Mouse (Mus musculus) CH12.LX (cell line): ENCODE measurements at regions not wholly inside any gene's neighbourhood (a gene's known extent, or its start where the extent isn't known, plus 50 kb on each side); places are given as distances from the start of the nearest gene placed in this dataset.

Experiments
- DNase-seq: peaks from one replicate; pipeline ENCODE4 v3.0.0-alpha.2; 2013; ENCODE audit errors: extremely low read depth
- H3K27ac ChIP-seq: 2 replicates; pipeline ENCODE4 v1.5.1; 2012; ENCODE audit warnings: low read depth, mild to moderate bottlenecking, control low read depth, moderate library complexity; ENCODE audit not compliant: insufficient read depth
- H3K27me3 ChIP-seq: replicated peaks from 2 replicates; pipeline ENCODE3; 2012; ENCODE audit warnings: inconsistent platforms
- H3K36me3 ChIP-seq, 2 experiments: replicated peaks in 1 of 2; 2 replicates each; pipeline versions ENCODE3 to v1.6.1; 2012; ENCODE audit warnings: inconsistent platforms in 1 of 2, low read length in 1 of 2, mild to moderate bottlenecking in 1 of 2, mixed read lengths in 1 of 2, moderate library complexity in 1 of 2; ENCODE audit not compliant: control insufficient read depth in 1 of 2, insufficient read depth in 1 of 2
- H3K4me1 ChIP-seq, 2 experiments: 2 replicates each; pipeline ENCODE4 v1.6.1; 2012; ENCODE audit warnings: inconsistent platforms in 1 of 2, moderate library complexity in 1 of 2; ENCODE audit not compliant: insufficient read depth in 2 of 2, control insufficient read depth in 1 of 2
- H3K4me2 ChIP-seq: 2 replicates; pipeline ENCODE4 v1.6.1; 2012; ENCODE audit warnings: low read depth, mild to moderate bottlenecking, control low read depth; ENCODE audit not compliant: poor library complexity, insufficient read depth, severe bottlenecking
- H3K4me3 ChIP-seq, 3 experiments: fragments of 150-350 bp in 1 of 3; sonication (generic) in 1 of 3; replicated peaks in 1 of 3; 2 replicates each; pipeline versions ENCODE3 to v1.5.1; 2011 to 2012; ENCODE audit warnings: low read depth in 2 of 3, low read length in 2 of 3, mild to moderate bottlenecking in 2 of 3, moderate library complexity in 2 of 3, control low read depth in 1 of 3, improper control_type of control experiment in 1 of 3, inconsistent platforms in 1 of 3, mixed read lengths in 1 of 3; ENCODE audit not compliant: poor library complexity in 1 of 3
- H3K79me2 ChIP-seq: replicated peaks from 2 replicates; pipeline ENCODE4 v1.6.1; 2012; ENCODE audit warnings: mild to moderate bottlenecking, moderate library complexity; ENCODE audit not compliant: control insufficient read depth, poor library complexity, insufficient read depth, severe bottlenecking; ENCODE audit errors: extremely low read depth
- H3K9ac ChIP-seq: 2 replicates; pipeline ENCODE4 v1.6.1; 2012; ENCODE audit warnings: low read depth, mild to moderate bottlenecking, control low read depth, moderate library complexity; ENCODE audit not compliant: insufficient read depth
- H3K9me3 ChIP-seq: replicated peaks from 2 replicates; pipeline ENCODE3; 2012; ENCODE audit warnings: low read length, inconsistent platforms, mixed read lengths
- BHLHE40 ChIP-seq: IDR thresholded peaks from 2 replicates; pipeline ENCODE4 v1.6.1; 2011; ENCODE audit warnings: mild to moderate bottlenecking, low read depth, low read length, improper control_type of control experiment
- CHD1 ChIP-seq: IDR thresholded peaks from 2 replicates; pipeline ENCODE4 v1.6.1; 2012; ENCODE audit warnings: low read depth, low read length, improper control_type of control experiment, inconsistent platforms
- CHD2 ChIP-seq: IDR thresholded peaks from 2 replicates; pipeline ENCODE4 v1.6.1; 2011; ENCODE audit warnings: low read length, improper control_type of control experiment
- E2F4 ChIP-seq: IDR thresholded peaks from 2 replicates; pipeline ENCODE4 v1.6.1; 2011; ENCODE audit warnings: low read depth, low read length, improper control_type of control experiment; ENCODE audit not compliant: insufficient replicate concordance
- ETS1 ChIP-seq: conservative IDR thresholded peaks from 2 replicates; pipeline ENCODE4 v1.6.1; 2012; ENCODE audit warnings: low read depth, mild to moderate bottlenecking, inconsistent platforms, low read length, improper control_type of control experiment, moderate library complexity
- GABPA ChIP-seq: IDR thresholded peaks from 2 replicates; pipeline ENCODE4 v1.6.1; 2012; ENCODE audit warnings: low read depth, low read length, improper control_type of control experiment, inconsistent platforms; ENCODE audit not compliant: insufficient replicate concordance
- HCFC1 ChIP-seq: IDR thresholded peaks from 2 replicates; pipeline ENCODE4 v1.6.1; 2012; ENCODE audit warnings: low read depth, mild to moderate bottlenecking, inconsistent platforms, low read length, improper control_type of control experiment
- IRF4 ChIP-seq: IDR thresholded peaks from 2 replicates; pipeline ENCODE4 v1.6.1; 2014; ENCODE audit warnings: low read depth, mild to moderate bottlenecking, inconsistent platforms, low read length, improper control_type of control experiment
- JUND ChIP-seq: conservative IDR thresholded peaks from 2 replicates; pipeline ENCODE4 v1.6.1; 2011; ENCODE audit warnings: low read depth, low read length, improper control_type of control experiment
- KAT2A ChIP-seq: IDR thresholded peaks from 2 replicates; pipeline ENCODE4 v1.6.1; 2012; ENCODE audit warnings: low read length, improper control_type of control experiment, inconsistent platforms; ENCODE audit not compliant: insufficient replicate concordance
- MYC ChIP-seq: IDR thresholded peaks from 2 replicates; pipeline ENCODE4 v1.6.1; 2011; ENCODE audit warnings: low read depth, mild to moderate bottlenecking, improper control_type of control experiment, low read length
- NELFE ChIP-seq: IDR thresholded peaks from 2 replicates; pipeline ENCODE4 v1.6.1; 2011; ENCODE audit warnings: low read depth, low read length, improper control_type of control experiment
- NRF1 ChIP-seq: IDR thresholded peaks from 2 replicates; pipeline ENCODE4 v1.6.1; 2014; ENCODE audit warnings: low read depth, mild to moderate bottlenecking, inconsistent platforms, low read length, improper control_type of control experiment, moderate library complexity
- PAX5 ChIP-seq: IDR thresholded peaks from 2 replicates; pipeline ENCODE4 v1.6.1; 2012; ENCODE audit warnings: low read length, inconsistent platforms, mixed read lengths
- POLR2A ChIP-seq: IDR thresholded peaks from 2 replicates; pipeline ENCODE4 v1.6.1; 2011; ENCODE audit warnings: low read depth, mild to moderate bottlenecking, improper control_type of control experiment, low read length
- RAD21 ChIP-seq: IDR thresholded peaks from 2 replicates; pipeline ENCODE4 v1.6.1; 2011; ENCODE audit warnings: low read depth, mild to moderate bottlenecking, low read length, improper control_type of control experiment, moderate library complexity
- SIN3A ChIP-seq: IDR thresholded peaks from 2 replicates; pipeline ENCODE4 v1.6.1; 2012; ENCODE audit warnings: low read length, improper control_type of control experiment, inconsistent platforms
- TBP ChIP-seq: conservative IDR thresholded peaks from 2 replicates; pipeline ENCODE4 v1.6.1; 2011; ENCODE audit warnings: low read depth, low read length, improper control_type of control experiment
- UBTF ChIP-seq: IDR thresholded peaks from 2 replicates; pipeline ENCODE4 v1.6.1; 2012; ENCODE audit warnings: low read depth, mild to moderate bottlenecking, inconsistent platforms, low read length, improper control_type of control experiment, moderate library complexity
- ZMIZ1 ChIP-seq: IDR thresholded peaks from 2 replicates; pipeline ENCODE4 v1.6.1; 2012; ENCODE audit warnings: low read depth, mild to moderate bottlenecking, inconsistent platforms, low read length, improper control_type of control experiment
- ZNF384 ChIP-seq: IDR thresholded peaks from 2 replicates; pipeline ENCODE4 v1.6.1; 2012; ENCODE audit warnings: low read depth, low read length, improper control_type of control experiment, inconsistent platforms
- dilution Hi-C: fragments of 300-500 bp; cut with MboI; formaldehyde crosslinking; loops from 2 replicates; pipeline ENCODE4 v1.14.3; 2020; ENCODE audit warnings: low sequenced_read_pairs; ENCODE audit not compliant: extremely low pct_unique_long_range_greater_than_20kb, extremely low pct_ligation_motif_present
- in situ Hi-C: fragments of 300-500 bp; cut with MboI; formaldehyde crosslinking; loops from 3 replicates; pipeline ENCODE4 v1.14.3; 2019; ENCODE audit warnings: low sequenced_read_pairs, low pct_ligation_motif_present, low pct_unique_long_range_greater_than_20kb, mixed read lengths

GRCm38 (mm10) chr2:173431841-173432240 lies 90.5 kb upstream of the 1700021F07Rik start:
- Histone ChIP-seq H3K4me2 (no peak overlapping the region), H3K79me2 (no peaks in the 10 kb centered on the region), H3K4me1 (peaks cover 0 to 28% of the 10 kb centered on the region in 2 experiments; a peak in 2 of 4 replicates), H3K27me3 (no peaks in the 10 kb centered on the region), H3K9me3 (peaks cover 3% of the 10 kb centered on the region), H3K4me3 (no peak overlapping the region), H3K9ac (no peak overlapping the region), H3K27ac (no peak overlapping the region), H3K36me3 (no peaks in the 10 kb centered on the region)
- dilution Hi-C loops (no loop called here), in situ Hi-C loops (no loop called here)
- DNase-seq, result no peak
- no peak for TF ChIP-seq E2F4
- TF ChIP-seq TBP, result no peak
- no peak for TF ChIP-seq UBTF
- no peak for TF ChIP-seq ZNF384
- TF ChIP-seq JUND, result no peak
- no peak for TF ChIP-seq ZMIZ1
- TF ChIP-seq POLR2A, result no peak
- no peak for TF ChIP-seq IRF4
- no peak for TF ChIP-seq NRF1
- TF ChIP-seq ETS1, result no peak
- TF ChIP-seq CHD1, result no peak
- no peak for TF ChIP-seq KAT2A
- TF ChIP-seq RAD21, result no peak
- no peak for TF ChIP-seq PAX5
- TF ChIP-seq, all 38 proteins: peak for 0

GRCm38 (mm10) chr2:173432258-173432657 lies 90.1 kb upstream of the 1700021F07Rik start:
- Histone ChIP-seq H3K27ac (no peak overlapping the region), H3K27me3 (no peaks in the 10 kb centered on the region), H3K9ac (no peak overlapping the region), H3K4me1 (peaks cover 0 to 28% of the 10 kb centered on the region in 2 experiments; a peak in 2 of 4 replicates), H3K9me3 (peaks cover 3% of the 10 kb centered on the region), H3K79me2 (no peaks in the 10 kb centered on the region), H3K36me3 (no peaks in the 10 kb centered on the region), H3K4me3 (no peak overlapping the region), H3K4me2 (no peak overlapping the region)
- in situ Hi-C loops, result no loop called here
- no peak for DNase-seq
- no peak for TF ChIP-seq MYC
- TF ChIP-seq CHD1, result no peak
- no peak for TF ChIP-seq CHD2
- no peak for TF ChIP-seq NRF1
- no peak for TF ChIP-seq SIN3A
- TF ChIP-seq HCFC1, result no peak
- no peak for TF ChIP-seq NELFE
- no peak for TF ChIP-seq GABPA
- no peak for TF ChIP-seq BHLHE40
- dilution Hi-C loops, result no loop called here
